Mouse (Mus musculus) frontal cortex, adult (tissue): ENCODE data around the gene Myo1h.

Experiments used
- ATAC-seq: cut with Nextera tagmentation; 2 replicates; pipeline ENCODE4 v1.9.2; 2017; ENCODE audit warnings: mild to moderate bottlenecking, moderate library complexity, mixed read lengths; ENCODE audit not compliant: low TSS enrichment

Gene Myo1h

DNA sequence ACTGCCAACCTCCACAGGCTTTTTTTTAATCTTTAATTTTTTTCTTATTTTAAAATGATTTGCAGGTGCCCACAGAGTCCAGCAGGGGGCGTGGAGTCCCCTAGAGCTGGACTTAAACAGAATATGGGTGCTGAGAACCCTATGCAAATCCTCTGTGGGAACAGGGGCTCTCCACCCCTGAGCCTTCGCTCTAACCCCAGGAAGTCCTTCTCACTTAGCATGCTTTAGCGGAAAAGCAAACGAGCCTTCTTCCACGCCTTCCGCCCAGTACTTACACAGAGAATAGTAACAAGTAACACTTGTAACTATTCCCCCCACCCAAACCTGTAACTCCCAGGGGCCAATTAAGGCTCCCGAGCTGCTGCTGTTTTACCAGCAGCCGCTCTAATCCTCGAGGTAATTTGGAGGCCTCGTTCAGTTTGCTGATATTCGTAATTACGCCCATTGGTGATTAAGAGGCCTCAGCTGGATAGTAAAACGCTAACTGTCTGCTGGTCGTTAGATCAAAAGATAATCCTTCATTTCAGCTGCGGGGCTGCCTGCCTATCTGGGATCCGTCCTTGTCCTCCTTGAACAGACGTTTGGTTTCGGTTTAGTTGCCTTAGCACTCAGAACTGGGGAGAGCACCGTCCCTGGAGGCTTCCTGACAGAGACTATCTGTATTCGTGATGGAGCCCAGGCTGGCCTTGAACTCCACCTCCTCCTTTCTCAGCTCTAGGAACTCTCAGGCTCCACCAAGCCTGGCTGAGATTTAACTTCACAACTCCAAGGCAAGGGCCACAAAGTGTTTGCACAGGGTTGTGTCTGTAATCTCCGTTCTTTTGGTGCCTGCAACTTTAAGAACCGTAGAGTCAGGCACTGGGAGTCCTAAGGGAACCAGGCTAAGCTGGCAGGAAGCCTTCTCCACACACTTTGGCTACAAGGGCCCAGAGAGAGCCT, 8.0 kb downstream of the Myo1h start:
- no peak for ATAC-seq

DNA sequence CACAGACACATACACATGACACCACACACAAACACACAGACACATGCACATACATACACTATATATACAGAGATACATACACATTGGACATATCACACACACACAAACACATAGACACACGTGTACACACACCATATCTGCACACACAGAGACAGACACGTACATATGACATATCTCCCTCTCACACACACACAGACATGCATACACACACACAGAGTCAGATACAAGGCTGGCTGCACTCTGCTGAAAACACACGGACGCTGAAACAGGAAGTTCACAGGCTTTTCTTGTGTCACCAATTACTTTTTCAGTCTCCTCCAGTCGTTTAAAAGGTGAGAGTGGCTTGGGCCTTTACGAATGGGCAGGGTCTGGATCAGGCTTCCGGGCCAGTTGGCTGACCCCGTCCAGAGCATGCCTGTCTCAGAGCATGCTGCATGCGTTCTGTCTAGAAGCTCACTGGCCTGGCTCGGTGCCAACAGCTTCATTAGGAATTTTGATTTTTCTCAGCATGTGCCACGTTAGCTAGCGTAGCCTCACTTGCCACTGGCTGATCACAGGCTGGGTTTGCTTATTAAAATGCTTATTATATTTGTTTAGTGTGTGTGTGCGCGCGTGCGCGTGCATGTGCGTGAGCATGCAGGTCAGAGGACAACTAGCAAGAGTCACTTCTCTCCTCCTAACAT, 9.4 kb downstream of the Myo1h start:
- ATAC-seq = no peak

DNA sequence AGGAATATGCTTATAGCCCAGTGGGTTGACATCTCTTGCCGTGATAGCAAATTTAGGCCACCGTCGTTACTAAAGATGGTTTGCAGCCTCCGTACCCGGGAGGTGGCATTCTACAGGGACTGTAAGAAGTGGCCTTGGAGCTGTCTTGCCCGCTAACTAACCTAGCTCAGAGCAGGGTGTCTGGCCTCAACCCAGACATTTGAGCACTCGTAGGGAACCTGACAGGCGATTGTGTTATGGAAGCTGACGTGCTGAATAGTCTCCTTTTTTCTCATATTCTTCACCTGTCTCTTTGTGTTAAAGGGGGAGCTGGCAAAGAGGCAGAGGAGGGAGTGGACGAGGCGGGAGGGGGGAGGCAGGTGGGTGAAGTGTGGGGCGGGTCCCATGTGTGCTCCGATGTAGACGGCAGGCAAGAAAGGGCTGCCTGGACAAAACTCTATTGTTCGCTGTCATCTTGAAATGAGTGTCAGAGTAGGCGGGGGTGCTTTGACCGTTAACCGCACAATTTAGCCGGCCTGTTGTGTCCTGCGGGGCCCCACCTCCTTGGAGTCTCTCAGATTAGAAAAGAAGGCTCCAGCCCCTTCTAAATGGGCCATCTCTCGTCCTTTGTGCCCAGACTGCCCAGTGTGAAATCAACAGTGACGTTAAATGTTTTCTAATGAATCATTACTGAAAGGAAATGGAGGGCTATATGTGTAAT, 10.3 kb downstream of the Myo1h start:
- ATAC-seq = no peak

DNA sequence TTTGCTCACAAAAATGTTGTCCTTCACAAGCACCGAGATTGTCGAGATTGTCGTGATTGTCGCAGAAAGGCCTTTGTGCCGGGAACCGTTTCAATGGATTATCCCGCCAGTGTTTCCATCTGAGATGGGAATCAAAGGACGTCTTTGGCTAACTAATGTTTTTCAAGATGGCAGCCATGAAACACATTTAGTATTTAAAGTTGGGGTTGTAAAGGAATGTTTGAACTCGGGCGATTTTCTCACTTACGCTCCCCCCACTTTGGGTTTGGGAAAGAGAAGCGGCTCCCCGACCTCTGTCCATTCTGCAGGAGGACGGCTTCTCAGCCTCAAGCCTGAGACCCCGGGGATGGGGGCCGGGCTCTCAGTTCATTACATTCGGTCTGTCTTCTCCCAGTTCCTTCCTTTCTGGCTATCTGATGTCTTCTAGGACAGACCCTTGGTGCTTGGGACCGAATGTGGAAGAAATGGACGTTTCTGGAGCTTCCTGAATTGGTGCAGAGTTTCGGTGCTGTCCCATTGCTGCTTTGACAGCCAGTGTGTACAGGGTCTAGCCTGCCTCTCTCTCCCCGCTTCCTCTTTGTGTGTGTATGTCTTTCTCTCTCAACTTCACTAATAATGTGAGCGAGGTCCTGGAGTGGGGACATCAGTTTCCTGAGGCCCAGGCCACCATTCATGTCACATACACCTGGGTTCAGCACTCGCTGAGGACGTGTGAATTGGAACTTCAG, 11.1 kb downstream of the Myo1h start:
- no peak for ATAC-seq

DNA sequence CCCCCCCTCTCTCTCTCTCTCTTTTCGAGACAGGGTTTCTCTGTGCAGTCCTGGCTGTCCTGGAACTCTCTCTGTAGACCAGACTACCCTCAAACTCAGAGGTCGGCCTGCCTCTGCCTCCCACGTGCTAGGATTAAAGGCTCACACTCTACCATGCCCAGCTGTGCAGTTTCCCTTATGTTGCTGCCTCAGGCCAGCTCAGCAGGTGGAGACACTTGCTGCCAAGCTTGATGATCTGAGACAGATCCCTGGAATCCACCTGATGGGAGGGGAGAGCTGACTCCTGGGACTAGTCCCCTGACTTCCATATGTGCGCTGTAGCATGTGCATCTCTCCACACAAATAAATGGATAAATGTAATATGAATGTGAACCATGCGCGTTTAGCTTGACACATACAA, 14.2 kb downstream of the Myo1h start:
- no peak for ATAC-seq

DNA sequence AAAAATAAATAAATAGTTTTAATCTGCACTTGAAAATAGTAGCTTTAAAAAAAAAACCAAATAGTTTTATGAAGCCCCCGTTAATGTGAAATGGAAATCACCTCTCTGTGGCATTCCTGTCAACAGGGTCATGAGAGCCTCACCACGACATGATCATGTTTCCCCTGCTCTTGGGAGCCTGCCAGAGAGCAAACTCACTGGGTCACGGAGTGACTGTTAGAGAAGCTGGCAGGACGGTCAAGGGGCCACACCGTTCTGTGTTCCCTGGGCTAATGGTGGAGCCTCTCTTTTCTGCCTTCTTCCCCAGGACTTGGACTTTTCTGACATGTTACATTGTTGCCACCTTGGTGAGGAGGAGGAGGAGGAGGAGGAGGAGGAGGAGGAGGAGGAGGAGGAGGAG, 17.5 kb downstream of the Myo1h start:
- no peak for ATAC-seq

DNA sequence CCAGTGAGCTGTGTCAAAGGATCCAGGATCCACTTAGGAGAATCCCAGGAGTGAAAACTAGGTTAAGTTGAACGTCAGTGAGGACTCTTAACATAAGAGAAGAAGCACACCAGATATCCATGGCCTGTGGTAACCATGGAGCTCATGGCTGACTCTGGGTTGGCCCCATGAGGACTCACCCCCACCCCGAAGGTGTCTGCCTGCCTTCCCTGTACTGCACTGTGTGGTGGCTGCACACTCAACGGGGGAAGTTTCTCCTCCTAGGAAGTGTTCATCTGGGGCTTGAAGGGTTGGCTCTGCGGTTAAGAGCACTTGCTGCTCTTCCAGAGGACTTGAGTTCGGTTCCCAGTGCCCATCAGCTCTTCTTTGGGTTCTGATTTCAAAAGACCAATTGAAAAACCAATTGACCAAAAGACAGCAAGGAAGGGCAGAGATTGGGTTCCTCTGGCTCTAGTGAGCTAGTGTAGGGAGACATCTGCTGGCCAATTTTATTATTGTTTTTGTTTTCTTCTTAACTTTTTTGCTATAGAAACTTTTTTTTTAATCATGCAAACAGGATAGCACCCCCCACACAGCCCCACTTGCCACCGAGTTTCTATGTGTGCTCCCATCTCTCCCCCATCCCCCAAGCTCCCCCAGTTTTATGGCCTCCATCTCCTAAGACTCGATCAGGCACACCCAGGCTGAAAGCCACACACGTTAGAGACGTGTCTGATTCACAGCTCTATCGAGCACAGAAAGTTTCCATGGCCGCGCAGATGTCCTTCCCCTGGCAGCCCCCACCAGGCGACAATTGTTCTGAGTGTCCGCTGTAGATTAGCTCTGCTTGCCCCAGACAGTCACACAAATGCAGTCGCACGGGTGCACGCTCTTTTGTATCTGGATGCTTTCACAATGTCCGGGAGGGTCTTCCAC, 20.1 kb downstream of the Myo1h start:
- no peak for ATAC-seq

DNA sequence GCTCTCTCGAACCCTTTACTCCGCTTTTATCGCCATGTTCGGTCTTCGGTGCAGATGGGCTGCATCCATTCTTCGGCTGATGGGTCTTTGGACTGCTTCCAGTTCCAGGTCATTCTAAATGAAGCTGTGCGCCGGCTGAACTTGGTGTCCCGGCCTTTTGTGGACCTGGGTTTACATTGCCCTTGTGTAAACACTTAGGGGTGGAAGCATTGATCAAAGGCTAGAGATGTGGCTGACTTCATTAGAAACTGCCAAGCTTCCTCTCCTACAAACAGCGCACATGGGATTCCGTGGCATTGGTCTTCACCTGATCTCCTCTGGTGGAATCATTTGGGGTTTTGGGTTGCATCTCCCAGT, 20.7 kb downstream of the Myo1h start:
- ATAC-seq = no peak

DNA sequence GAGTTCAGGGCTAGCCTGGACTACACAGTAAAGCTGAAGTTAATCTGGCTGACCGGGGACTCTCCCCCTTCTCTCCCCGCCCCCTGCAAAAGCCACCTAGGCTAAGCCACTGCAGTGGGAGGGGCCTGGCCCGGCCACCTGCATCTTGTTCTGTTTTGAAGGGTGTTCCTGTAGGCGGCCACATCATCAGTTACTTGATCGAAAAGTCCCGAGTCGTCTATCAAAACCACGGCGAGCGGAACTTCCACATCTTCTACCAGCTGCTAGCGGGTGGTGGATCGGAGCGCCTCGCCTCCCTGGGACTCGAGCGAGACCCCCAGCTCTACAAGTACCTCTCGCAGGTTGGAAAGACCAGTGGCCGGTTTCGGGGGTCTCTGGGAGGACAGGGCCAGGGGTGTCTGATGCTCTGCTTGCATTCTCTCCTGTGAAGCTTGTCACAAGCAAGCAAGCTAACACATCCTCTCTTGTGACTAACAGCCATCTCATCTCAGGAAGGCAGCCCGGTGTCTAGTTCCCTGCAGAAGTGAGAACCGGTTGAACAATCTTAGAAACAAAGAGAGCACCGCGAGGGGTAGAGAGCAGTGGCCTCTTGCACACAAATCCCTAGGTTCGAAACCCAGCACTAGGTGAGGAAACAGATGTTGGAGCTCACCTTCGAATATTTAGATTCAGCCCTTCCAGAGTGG, 34.3 kb downstream of the Myo1h start:
- ATAC-seq = no peak

DNA sequence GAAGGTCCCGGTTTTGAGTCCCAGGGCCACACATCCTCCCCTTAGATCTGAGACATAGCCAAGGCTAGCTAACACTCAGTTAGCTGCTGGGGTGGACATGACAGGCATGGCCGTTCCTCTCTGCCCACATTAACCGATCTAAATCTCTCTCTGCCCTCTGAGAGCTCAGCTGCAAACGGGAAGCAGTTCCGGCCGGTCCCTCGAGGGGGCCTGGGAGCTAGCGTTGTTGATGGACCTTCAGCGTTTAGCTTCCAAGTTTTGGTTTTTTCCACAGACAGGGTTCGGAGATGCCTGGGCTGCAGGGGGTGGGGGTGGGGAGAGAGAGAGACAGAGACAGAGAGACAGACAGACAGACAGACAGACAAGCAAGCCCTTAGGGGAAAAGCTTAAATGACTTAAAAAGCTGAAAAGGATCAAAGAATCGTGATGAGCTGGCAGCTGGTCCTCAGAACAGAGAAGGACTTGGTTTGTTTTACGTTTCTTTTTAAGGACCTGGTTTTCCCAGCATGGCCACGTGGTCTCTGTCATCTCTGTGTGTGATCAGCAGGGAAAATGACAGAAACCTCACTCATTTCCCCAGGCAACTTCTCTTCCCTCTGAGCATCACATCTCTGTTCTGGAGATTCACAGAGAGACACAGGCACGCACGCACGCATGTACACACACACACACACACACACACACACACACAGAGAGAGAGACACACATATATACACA, 35.0 kb downstream of the Myo1h start:
- ATAC-seq = peak; percentile 69; the same call in 1 of the 2 replicates

DNA sequence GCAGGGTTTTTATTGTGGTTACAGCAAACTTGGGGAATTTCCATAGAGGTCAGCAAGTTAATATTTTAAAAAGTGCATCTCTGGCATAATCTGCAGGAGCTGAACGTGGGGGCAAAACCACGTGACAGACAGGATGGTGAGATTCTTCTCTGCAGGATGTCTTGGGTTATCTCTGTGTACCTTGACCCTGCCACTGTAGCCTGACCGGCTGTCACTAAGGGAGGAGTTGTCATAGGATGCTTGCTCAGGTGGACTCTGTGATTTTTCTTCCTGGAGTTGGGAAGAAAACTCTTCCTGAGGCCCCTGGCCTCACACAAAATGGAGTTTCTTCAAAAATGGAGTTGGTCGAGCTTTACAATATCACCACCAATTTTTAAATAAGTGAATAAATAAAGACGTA, 54.0 kb downstream of the Myo1h start:
- ATAC-seq = no peak

DNA sequence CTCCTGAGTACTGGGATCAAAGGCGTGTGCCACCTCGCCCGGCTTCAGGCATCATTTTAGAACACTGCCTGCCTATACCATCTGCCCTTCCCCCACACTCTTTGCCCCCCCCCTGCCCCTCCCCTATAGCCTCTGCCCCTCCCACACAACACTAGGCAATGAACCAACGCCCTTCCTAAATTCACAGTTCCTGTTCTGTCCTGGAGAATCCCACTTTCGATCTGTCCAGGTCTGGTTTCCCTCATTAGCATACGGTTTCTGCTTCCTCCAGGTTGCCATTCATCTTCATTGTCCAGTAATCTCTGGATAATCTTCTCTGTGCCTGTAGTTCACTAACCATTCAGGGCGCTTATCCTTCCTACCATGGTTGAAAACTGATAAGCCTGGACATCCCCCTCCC, 54.6 kb downstream of the Myo1h start:
- ATAC-seq = no peak

DNA sequence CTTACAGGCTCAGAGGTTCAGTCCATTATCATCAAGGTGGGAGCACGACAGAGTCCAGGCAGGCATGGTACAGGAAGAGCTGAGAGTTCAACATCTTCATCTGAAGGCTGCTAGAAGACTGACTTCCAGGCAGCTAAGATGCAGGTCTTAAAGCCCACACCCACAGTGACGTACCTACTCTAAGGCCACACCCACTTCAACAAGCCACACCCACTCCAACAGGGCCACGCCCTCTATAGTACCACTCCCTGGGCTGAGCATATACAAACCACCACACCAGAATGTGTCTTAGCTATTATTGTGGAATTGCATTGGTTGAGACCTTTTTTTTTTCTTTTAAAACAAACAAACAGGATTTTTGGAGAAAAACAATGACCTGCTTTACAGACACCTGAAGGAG, 56.6 kb downstream of the Myo1h start:
- ATAC-seq = no peak

DNA sequence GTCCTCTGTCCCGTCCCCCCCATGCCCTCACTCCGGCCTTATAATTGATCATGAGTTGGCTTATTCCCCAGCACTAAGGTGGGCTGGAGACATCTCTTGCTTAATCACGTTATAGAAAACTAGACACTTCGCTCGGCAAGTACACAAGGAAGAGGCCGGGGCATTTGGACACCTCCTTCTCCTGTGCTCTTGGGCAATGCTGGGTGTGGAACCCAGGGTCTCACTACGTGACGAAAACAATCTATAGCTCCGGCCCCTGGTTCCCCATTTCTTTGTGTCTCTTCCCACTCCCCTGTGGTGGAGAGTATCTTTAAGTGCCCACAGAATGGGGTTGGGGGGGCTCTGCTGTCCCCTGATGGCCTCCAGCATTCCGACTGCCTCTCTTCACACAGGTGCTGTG, 58.0 kb downstream of the Myo1h start:
- no peak for ATAC-seq

DNA sequence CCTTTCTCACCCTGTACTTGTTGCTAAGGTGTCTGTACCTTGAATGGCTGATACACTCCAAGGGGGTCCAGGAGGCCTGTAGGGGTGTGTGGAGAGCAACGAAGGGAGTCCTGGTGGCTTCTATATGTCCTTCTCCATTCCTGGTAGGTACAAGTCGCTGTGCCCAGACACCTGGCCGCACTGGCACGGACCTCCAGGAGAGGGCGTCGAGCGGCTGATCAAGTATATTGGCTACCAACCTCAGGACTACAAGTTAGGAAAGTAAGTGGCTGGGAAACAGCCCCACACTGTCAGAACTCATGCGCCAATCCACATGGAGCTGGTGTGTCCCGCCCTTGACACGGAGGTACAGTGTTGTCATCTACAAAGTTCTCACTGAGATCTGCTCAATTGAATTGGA, 62.5 kb downstream of the Myo1h start:
- no peak for ATAC-seq

DNA sequence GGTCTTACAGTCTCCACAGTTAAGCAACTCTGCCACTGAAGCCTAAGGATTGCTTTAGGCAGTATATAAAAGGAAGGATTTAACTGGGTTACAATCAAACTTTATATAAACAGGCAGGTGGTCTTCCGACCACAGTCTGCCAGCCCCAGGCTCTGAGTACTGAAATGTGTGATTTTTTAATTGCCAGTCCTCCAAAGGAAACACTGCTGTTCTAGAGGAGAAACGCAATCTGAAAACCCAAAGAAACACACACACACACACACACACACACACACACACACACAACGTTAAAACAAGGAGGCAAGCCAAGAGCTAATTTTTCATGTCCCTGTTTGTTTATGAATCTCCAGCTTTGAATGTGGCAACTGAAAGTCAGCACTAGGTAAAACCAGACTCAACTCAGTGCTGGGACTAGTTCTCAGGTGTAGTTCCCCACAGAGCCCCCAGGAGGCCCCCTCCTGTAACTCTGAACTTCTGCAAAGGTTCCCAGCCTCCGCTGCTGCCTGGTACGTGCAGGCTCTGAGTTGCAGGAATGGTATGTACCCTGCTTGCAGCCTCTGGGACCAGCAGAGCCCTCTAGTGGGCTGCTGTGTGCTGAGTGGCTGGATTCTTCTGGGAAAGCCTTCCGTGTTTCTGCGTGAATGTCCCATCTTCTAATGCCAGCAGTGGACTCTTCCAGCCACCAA, 67.4 kb downstream of the Myo1h start:
- peak; percentile 81 for ATAC-seq

DNA sequence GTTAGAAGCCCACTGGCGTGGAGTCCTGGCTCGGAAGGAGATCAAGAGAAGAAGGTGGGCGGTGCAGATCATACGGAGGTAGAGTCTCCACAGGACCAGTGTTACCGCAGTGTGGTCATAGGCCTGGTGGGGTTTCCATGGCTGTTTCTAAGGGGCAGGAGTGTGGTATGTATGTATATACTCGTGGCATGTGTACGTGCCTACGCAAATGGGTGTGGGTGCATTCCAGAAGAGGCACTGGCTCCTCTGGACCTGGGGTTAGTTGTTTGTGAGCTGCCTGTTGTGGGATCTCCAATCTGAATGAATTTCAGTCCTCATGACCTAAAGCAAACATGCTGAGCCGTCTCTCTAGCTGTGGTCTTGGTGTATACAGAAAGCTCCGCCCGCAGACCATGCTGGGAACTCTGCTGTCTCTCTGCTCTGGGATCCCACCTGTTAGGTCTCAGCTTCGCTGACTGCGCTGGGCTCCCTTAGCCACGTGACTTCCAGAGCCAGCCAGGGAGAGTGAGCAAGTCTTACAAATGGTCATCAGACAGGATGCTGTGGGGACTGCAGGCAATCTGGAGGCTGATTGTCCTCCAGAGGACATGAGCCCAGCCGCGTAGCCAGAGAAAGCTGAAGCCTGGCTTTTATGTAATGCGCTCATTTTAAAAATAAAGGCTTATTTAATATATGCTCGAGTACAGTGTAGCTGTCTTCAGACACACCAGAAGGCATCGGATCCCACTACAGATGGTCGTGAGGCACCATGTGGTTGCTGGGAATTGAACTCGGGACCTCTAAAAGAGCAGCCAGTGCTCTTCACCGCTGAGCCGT, 68.2 kb downstream of the Myo1h start:
- ATAC-seq = peak; percentile 49

DNA sequence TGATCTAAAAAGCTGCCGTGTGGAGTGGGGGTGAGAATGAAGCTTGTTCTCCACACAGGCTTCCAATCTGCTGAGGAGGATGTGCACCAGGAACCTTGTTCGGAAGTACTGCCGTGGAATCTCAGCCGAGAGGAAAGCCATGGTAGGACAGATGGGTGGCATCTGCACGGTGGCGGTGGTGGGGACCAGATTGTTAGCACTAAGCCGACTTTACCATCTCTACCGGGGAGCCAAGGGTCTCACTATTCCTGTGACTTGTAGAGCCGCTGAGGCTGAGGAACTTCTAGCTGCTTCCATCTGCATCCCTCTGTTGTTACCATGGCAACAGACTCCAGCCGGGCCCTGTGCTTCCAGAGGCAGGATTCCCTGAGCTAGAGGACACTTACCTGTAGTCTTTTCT, 69.9 kb downstream of the Myo1h start:
- ATAC-seq = peak; percentile 66
